In genomic region chr7:141096649-141097056, GRCm38 (mm10) we compare ENCODE assay signal across 9 mouse cellular contexts. TPM values are rescaled to one million over a fixed set of nuclear protein-coding genes. Genes with fewer than 3 reads are reported as not detected.
A peak's percentile ranks its signal among the peaks of the same experiment; 100 is the strongest.
DNase-seq lines count a peak whose midpoint lies in the region; ATAC-seq and TF ChIP-seq lines count a peak whose summit lies in the region.
"Had no signal": no experiment of that assay in that cellular context is flagged by ENCODE, and none has a peak within 500 bp of the region (broad histone marks: within the 10 kb centered on the region; RNA-seq: fewer than 3 reads in every experiment).

No protein-coding gene starts in this region.

- H3K4me3 ChIP-seq in heart, postnatal 0 days (ENCODE audit: low read depth, low read length): peak overlapping the region; percentile 14; the same call in 1 of the 2 replicates
- peak overlapping the region; percentile 22 for H3K4me3 ChIP-seq in liver, embryonic 11.5 days (ENCODE audit: low read depth, low read length)
- H3K4me3 ChIP-seq: midbrain, embryonic 12.5 days had no signal

- H3K36me3 ChIP-seq in heart, postnatal 0 days (replicated peaks; ENCODE audit: control insufficient read depth, insufficient read depth, low read length): no peaks in the 10 kb centered on the region
- H3K36me3 ChIP-seq in liver, embryonic 11.5 days (ENCODE audit: control insufficient read depth, insufficient read depth, low read length): no peaks in the 10 kb centered on the region
- H3K36me3 ChIP-seq: midbrain, embryonic 12.5 days had no signal

- peak overlapping the region; percentile 49 for H3K27ac ChIP-seq in heart, postnatal 0 days (ENCODE audit: low read depth)
- H3K27ac ChIP-seq in liver, embryonic 11.5 days (ENCODE audit: low read depth, low read length): peak overlapping the region; percentile 60
- H3K27ac ChIP-seq: midbrain, embryonic 12.5 days had no signal

- no peaks in the 10 kb centered on the region for H3K9me3 ChIP-seq in heart, postnatal 0 days (replicated peaks; ENCODE audit: control insufficient read depth, low read length)
- H3K9me3 ChIP-seq in liver, embryonic 11.5 days (ENCODE audit: control insufficient read depth, low read length): no peaks in the 10 kb centered on the region
- H3K9me3 ChIP-seq: midbrain, embryonic 12.5 days had no signal

- H3K27me3 ChIP-seq in heart, postnatal 0 days (ENCODE audit: control insufficient read depth, insufficient read depth, low read length): peaks cover 21% of the 10 kb centered on the region; the same call in 1 of the 2 replicates
- H3K27me3 ChIP-seq in liver, embryonic 11.5 days (replicated peaks; ENCODE audit: control insufficient read depth, insufficient read depth, low read length): peaks cover 7% of the 10 kb centered on the region; the same call in 1 of the 2 replicates

- H3K4me2 ChIP-seq in heart, postnatal 0 days (ENCODE audit: low read depth, low read length): peak overlapping the region; percentile 46
- peak overlapping the region; percentile 41 for H3K4me2 ChIP-seq in liver, embryonic 11.5 days
- H3K4me2 ChIP-seq: midbrain, embryonic 12.5 days had no signal

- peak; percentile 47 for ATAC-seq in heart, postnatal 0 days (ENCODE audit: insufficient read depth, low read depth)
- peak; percentile 64 for ATAC-seq in liver, embryonic 11.5 days (replicated peaks; ENCODE audit: low FRiP score)

- no peak overlapping the region for H3K9ac ChIP-seq in heart, postnatal 0 days (replicated peaks; ENCODE audit: low read depth, low read length)
- H3K9ac ChIP-seq in liver, embryonic 11.5 days (ENCODE audit: low read depth, low read length): 0 out of 2 replicates have a peak overlapping the region, but pooled peaks have one; percentile 41
- H3K9ac ChIP-seq: midbrain, embryonic 12.5 days had no signal

- WGBS in heart, postnatal 0 days: 36% methylated on average over 6 of the region's 6 CpGs
- WGBS in liver, embryonic 11.5 days: 28% methylated on average over 6 of the region's 6 CpGs

- H3K4me1 ChIP-seq in heart, postnatal 0 days (ENCODE audit: control insufficient read depth, insufficient read depth): 0 out of 2 replicates have a peak, but pooled peaks cover 3% of the 10 kb centered on the region
- H3K4me1 ChIP-seq in liver, embryonic 11.5 days (replicated peaks; ENCODE audit: control insufficient read depth, insufficient read depth, low read length): peaks cover 33% of the 10 kb centered on the region

- peak; percentile 84 to 88 for DNase-seq in B cell, adult 2 months
- DNase-seq in adrenal gland, postnatal 10 days: peak; percentile 67
- DNase-seq in heart, postnatal 0 days (ENCODE audit: low spot score): peak; percentile 65
- peak; percentile 71 for DNase-seq in liver, embryonic 11.5 days (ENCODE audit: low spot score)
- DNase-seq in skeletal muscle tissue, adult 2 months (ENCODE audit: low read depth, low spot score): peak; percentile 45
- no peak for DNase-seq in cerebellum, adult 11-12 months
- DNase-seq in left cerebral cortex, adult 8-10 months (ENCODE audit: low spot score in 2 of 2): no peak
- DNase-seq in urinary bladder, postnatal 10 days (ENCODE audit: low spot score): no peak

- TF ChIP-seq EP300 in heart, postnatal 0 days (IDR thresholded peaks at IDR 0.05; ENCODE audit: low read depth): no peak

- peak; percentile 12; the same call in 1 of the 2 replicates for TF ChIP-seq CTCF in heart, postnatal 0 days (IDR thresholded peaks at IDR 0.05; ENCODE audit: low read depth)

RNA-seq across cellular contexts. Expression of gene Sigirr, which starts 3.7 kb away (rescaled TPM):
- 10 to 100 TPM in 1 of 2 experiments, 1 to 10 TPM in 1; 8.3 to 10.6 TPM for total RNA-seq in adrenal gland, postnatal 10 days (2021)
- total RNA-seq in heart, postnatal 0 days (2014; rRNA removed; ENCODE audit: low replicate concordance): 10.3 and 16.8 TPM in 2 replicates
- 4.2 and 5.1 TPM in 2 replicates for polyA plus RNA-seq in heart, postnatal 0 days (2015; fragmentation: Nextera tagmentation; extraction: Ambion mirVana)
- polyA plus RNA-seq in liver, embryonic 11.5 days (2014; fragmentation: Nextera tagmentation; extraction: Ambion mirVana): 21.4 and 23.5 TPM in 2 replicates
- 1 to 10 TPM; 2.3 to 2.6 (median 2.5) TPM for total RNA-seq in left cerebral cortex, adult 8-10 months (2022)

RNA-seq across cellular contexts. Expression of gene Pkp3, which starts 18.6 kb away (rescaled TPM):
- 1 to 10 TPM in 1 of 2 experiments, under 1 TPM in 1; 0.94 to 1.5 TPM for total RNA-seq in adrenal gland, postnatal 10 days (2021)
- total RNA-seq in heart, postnatal 0 days (2014; rRNA removed; ENCODE audit: low replicate concordance): 3.8 TPM in 1 of 2 replicates, not detected in the other
- 0.19 and 0.20 TPM in 2 replicates for polyA plus RNA-seq in heart, postnatal 0 days (2015; fragmentation: Nextera tagmentation; extraction: Ambion mirVana)
- 1.9 and 2.7 TPM in 2 replicates for polyA plus RNA-seq in liver, embryonic 11.5 days (2014; fragmentation: Nextera tagmentation; extraction: Ambion mirVana)
- under 1 TPM in 1 of 4 experiments, not detected in 3; 0.57 TPM for total RNA-seq in left cerebral cortex, adult 8-10 months (2022)

RNA-seq across cellular contexts. Expression of gene Ano9, which starts 21.0 kb away (rescaled TPM):
- total RNA-seq in adrenal gland, postnatal 10 days (2021): under 1 TPM; 0.33 to 0.42 TPM
- total RNA-seq in heart, postnatal 0 days (2014; rRNA removed; ENCODE audit: low replicate concordance): not detected in 2 replicates
- 0.04 and 0.07 TPM in 2 replicates for polyA plus RNA-seq in heart, postnatal 0 days (2015; fragmentation: Nextera tagmentation; extraction: Ambion mirVana)
- 0.09 and 0.41 TPM in 2 replicates for polyA plus RNA-seq in liver, embryonic 11.5 days (2014; fragmentation: Nextera tagmentation; extraction: Ambion mirVana)
- not detected for total RNA-seq in left cerebral cortex, adult 8-10 months (2022)
- polyA plus RNA-seq: midbrain, embryonic 12.5 days had no signal

RNA-seq across cellular contexts. Expression of gene Ptdss2, which starts 25.5 kb away (rescaled TPM):
- 10 to 100 TPM; 51.0 to 57.2 TPM for total RNA-seq in adrenal gland, postnatal 10 days (2021)
- 22.3 and 35.5 TPM in 2 replicates for total RNA-seq in heart, postnatal 0 days (2014; rRNA removed; ENCODE audit: low replicate concordance)
- polyA plus RNA-seq in heart, postnatal 0 days (2015; fragmentation: Nextera tagmentation; extraction: Ambion mirVana): 54.8 and 56.9 TPM in 2 replicates
- 134 and 147 TPM in 2 replicates for polyA plus RNA-seq in liver, embryonic 11.5 days (2014; fragmentation: Nextera tagmentation; extraction: Ambion mirVana)
- 10 to 100 TPM; 48.4 to 57.7 (median 52.3) TPM for total RNA-seq in left cerebral cortex, adult 8-10 months (2022)

RNA-seq across cellular contexts. Expression of gene B4galnt4, which starts 35.7 kb away (rescaled TPM):
- 1 to 10 TPM; 2.0 to 5.1 TPM for total RNA-seq in adrenal gland, postnatal 10 days (2021)
- total RNA-seq in heart, postnatal 0 days (2014; rRNA removed; ENCODE audit: low replicate concordance): 0.43 TPM in 1 of 2 replicates, not detected in the other
- polyA plus RNA-seq in heart, postnatal 0 days (2015; fragmentation: Nextera tagmentation; extraction: Ambion mirVana): 0.10 TPM in 1 of 2 replicates, not detected in the other
- 3.4 and 4.7 TPM in 2 replicates for polyA plus RNA-seq in liver, embryonic 11.5 days (2014; fragmentation: Nextera tagmentation; extraction: Ambion mirVana)
- total RNA-seq in left cerebral cortex, adult 8-10 months (2022): 10 to 100 TPM; 64.5 to 81.0 (median 79.2) TPM

Comparison
In these comparisons a context has a peak if more than half of its experiments do, and no peak if none do; other contexts are left out.
1. DNase-seq: peak in B cell, adult 2 months (2 of 2), adrenal gland, postnatal 10 days (single experiment), heart, postnatal 0 days (single experiment), liver, embryonic 11.5 days (single experiment) and skeletal muscle tissue, adult 2 months (single experiment); none in cerebellum, adult 11-12 months (single experiment), left cerebral cortex, adult 8-10 months (0 of 2) and urinary bladder, postnatal 10 days (single experiment).